Mouse (Mus musculus) central nervous system, embryonic 14 days (tissue): ENCODE measurements around the gene Flna. TPM values are rescaled to one million over a fixed set of nuclear protein-coding genes. Genes with fewer than 3 reads are reported as not detected.

Experiments used
- polyA plus RNA-seq: library from polyadenylated mRNA; depleted of rRNA; stranded (reverse); fragments of >200 nt; gene quantifications from 2 replicates; pipeline ENCODE4 v1.2.3, GENCODE M21; 2012; rRNA removed

The Flna gene
- polyA plus RNA-seq = 442 and 468 TPM in 2 replicates

GRCm38 (mm10) chrX:74249615-74250014 is at the start of gene Flna:
Gene Flna (minus strand): TSS chrX:74249820.

GRCm38 (mm10) chrX:74296538-74297448 is 47.2 kb upstream of the Flna start, which contains the start of gene Atp6ap1:
Gene Atp6ap1 (plus strand): TSS chrX:74297097.

GRCm38 (mm10) chrX:74281732-74282394 is 32.2 kb upstream of the Flna start, which contains the start of the genes Taz and Dnase1l1:
Gene Taz (plus strand): TSS chrX:74281912.
Gene Dnase1l1 (minus strand): TSS chrX:74282337.

GRCm38 (mm10) chrX:74270062-74270901 is 20.7 kb upstream of the Flna start, which contains the start of gene Rpl10:
Gene Rpl10 (plus strand): TSS chrX:74270812.

GRCm38 (mm10) chrX:74254153-74254887 is 4.7 kb upstream of the Flna start, which contains the start of gene Emd:
Gene Emd (plus strand): TSS chrX:74254687.

GRCm38 (mm10) chrX:74176959-74177358 is 72.7 kb downstream of the Flna start, which contains the start of gene Tktl1:
Gene Tktl1 (plus strand): TSS chrX:74177259.

Other genes starting within 250 kb of the Flna start
- gene Irak1, start 225.9 kb downstream of the Flna start, polyA plus RNA-seq = 72.9 and 74.2 TPM in 2 replicates
- gene Opn1mw, start 122.4 kb downstream of the Flna start, polyA plus RNA-seq = 0.13 TPM in 1 of 2 replicates, not detected in the other
- gene Mecp2, start 114.5 kb downstream of the Flna start, polyA plus RNA-seq = 25.4 and 27.4 TPM in 2 replicates
- gene Tex28, start 82.0 kb downstream of the Flna start, polyA plus RNA-seq = not detected in 2 replicates
- not detected in 2 replicates for gene Tktl1, start 72.6 kb downstream of the Flna start, polyA plus RNA-seq
- gene Emd, start 4.9 kb upstream of the Flna start, polyA plus RNA-seq = 87.2 and 92.3 TPM in 2 replicates
- 1,398 and 1,478 TPM in 2 replicates for gene Rpl10, start 21.0 kb upstream of the Flna start, polyA plus RNA-seq
- gene Taz, start 32.1 kb upstream of the Flna start, polyA plus RNA-seq = 94.8 and 95.4 TPM in 2 replicates
- gene Dnase1l1, start 32.5 kb upstream of the Flna start, polyA plus RNA-seq = 5.3 and 7.1 TPM in 2 replicates
- 262 and 275 TPM in 2 replicates for gene Atp6ap1, start 47.3 kb upstream of the Flna start, polyA plus RNA-seq
- gene Gdi1, start 55.2 kb upstream of the Flna start, polyA plus RNA-seq = 1,288 and 1,327 TPM in 2 replicates
- 48.8 and 49.0 TPM in 2 replicates for gene Fam50a, start 63.2 kb upstream of the Flna start, polyA plus RNA-seq
- 261 and 268 TPM in 2 replicates for gene Plxna3, start 79.2 kb upstream of the Flna start, polyA plus RNA-seq
- 87.3 and 99.6 TPM in 2 replicates for gene Lage3, start 103.8 kb upstream of the Flna start, polyA plus RNA-seq
- gene Ubl4a, start 123.4 kb upstream of the Flna start, polyA plus RNA-seq = 56.7 and 57.7 TPM in 2 replicates
- gene Slc10a3, start 123.5 kb upstream of the Flna start, polyA plus RNA-seq = 5.7 and 7.1 TPM in 2 replicates
- gene Fam3a, start 143.5 kb upstream of the Flna start, polyA plus RNA-seq = 36.2 and 39.6 TPM in 2 replicates
- gene Ikbkg, start 143.5 kb upstream of the Flna start, polyA plus RNA-seq = 18.0 and 19.5 TPM in 2 replicates
- 44.7 and 48.8 TPM in 2 replicates for gene G6pdx, start 179.4 kb upstream of the Flna start, polyA plus RNA-seq
- gene Gm6880, start 231.6 kb upstream of the Flna start, polyA plus RNA-seq = 0.12 TPM in 1 of 2 replicates, not detected in the other